Mouse (Mus musculus) urinary bladder, postnatal 14 days (tissue): Measurements from ENCODE around the gene Fbxo31.
"Not testable (repeated sequence)": the region's sequence is repeated elsewhere in the genome, so short reads cannot be mapped to it uniquely, and the experiment has no call there.

Experiments used
- DNase-seq: peaks from one replicate; pipeline ENCODE4 v3.0.0; 2021; ENCODE audit warnings: low spot score

The Fbxo31 gene

DNA sequence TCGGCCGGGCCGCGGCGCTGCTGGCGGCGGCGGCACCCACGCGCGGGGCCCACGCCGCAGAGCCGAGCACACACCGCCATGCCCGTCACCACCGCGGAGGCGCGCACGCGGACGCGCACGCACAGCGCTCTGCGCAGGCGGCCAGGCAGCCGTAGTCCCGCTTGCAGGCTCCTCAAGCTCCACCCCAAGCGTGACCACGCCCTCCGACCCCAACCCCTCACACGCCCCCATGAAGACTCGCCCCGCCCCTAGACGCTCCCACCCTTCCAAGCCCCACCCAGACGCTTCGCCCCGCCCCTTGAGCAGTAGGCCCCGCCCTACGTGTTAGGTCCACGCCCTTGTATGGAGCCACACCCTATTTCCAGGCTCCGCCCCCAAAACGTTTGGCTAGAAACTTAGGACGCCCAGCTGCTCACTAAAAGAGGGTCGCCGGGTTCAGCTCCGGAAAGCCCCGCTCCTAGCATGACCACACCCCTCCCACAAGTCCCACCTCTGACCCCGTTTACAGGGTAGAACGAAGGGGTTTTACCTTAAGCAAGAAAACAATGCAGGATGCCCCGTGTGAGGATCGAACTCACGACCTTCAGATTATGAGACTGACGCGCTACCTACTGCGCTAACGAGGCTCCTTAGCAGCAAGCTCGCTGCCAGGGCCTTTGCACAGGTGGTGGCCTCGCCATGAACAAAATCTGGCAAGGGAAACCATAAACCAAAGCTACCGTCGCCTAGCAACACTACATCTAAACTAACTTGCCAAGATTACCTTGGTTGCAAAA is at the start of gene Fbxo31:
Gene Fbxo31 (minus strand): TSS at position 131 of the 776 bp plus-strand sequence.
- DNase-seq = peak; percentile 95

DNA sequence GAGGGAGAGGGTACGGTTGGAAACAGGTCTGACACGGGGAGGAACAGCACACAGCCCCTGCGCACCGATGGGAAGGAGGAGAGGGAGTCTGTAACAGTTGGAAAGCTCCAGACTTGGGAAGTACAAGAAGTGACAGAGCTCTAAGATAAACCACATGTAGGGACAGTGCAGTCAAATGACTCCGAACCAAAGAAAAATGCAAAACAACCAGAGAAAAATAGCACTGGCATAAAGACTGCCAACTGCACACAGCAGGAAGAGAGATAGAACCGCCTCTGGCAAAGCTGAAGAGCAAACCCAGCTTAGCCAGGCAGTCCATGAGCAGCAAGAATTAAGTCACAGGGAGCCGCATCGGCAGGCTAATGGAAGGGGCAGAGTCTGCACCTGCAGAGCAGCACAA is 44.4 kb upstream of the Fbxo31 start:
- no peak for DNase-seq

DNA sequence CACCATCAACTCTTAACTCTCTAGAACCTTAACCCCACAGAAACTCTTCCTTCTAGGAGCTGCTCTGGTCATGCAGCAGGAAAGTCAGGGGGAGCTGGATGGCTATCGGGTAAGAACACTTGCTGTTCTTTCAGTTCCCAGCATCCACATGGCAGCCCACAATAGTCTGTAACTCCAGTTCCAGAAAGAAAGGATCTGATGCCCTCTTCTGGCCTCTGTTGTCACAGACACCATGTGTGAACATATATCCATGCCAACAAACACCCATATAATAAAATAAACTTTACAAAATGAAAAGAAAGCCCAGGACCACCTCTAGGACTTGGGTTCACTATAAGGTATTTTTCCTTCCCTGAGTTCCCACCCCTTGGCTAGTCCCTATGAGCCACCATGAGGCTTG is 43.3 kb upstream of the Fbxo31 start:
- DNase-seq = no peak

DNA sequence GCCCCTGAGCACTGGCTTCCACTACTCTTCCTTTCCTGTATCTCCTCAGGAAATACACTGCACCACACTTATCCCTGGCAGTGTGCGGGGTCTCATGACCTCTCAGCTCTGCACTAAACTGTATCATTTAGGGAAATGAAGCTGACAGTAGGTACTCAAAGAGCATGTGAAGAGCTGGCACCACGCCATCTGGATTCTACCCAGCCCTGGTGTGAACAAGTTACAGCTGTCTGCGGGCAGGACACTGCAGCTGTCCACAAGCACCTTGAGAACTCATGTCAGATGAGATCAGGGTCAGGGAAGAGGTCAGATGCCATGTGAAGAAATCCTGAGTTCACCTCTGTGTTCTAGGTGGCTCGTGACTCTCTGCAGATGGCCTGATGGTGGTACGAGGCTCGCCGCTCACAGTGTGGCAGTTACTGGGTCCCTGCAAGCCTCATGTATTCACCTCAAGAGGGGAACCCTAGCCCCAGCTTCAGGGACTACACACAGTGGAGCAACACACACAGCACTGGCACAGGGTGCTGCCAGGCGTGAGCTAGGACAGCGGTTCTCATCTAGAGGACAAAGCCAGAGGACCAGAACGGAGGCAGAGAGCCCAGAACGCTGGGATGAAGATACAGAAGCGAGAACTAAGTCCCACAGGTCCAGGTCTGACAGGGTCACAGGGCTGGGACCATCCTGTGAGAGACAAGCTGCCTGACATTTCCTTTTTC is 42.4 kb upstream of the Fbxo31 start:
- DNase-seq = no peak

DNA sequence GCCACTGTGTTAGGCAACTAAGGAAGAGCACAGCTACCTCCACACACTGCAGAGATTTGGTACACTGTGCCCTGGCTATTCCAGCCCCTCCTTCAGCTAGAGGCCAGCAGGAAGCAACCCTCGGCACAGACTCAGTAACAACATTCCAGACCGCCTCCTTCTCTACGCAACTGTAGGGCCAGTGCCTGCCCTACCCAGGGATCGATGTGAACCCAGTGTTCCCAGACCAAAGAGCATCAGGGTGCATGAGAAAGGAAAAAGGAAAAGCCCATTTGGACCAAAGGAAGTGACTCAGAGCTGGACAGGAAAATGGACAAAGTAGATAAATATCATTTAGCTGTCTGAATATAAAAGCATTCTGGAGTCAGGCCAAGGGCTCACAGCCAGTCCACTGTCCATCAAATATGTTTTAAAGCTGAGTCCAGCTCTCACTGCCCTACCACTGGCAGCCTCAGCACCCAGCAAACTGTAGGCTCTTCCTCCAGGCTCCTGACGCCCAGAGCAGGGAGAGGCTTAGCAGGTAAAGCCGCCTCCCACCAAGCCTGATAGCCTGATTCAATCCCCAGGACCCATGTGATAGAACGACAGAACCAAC is 40.9 kb upstream of the Fbxo31 start:
- DNase-seq = peak; percentile 59

DNA sequence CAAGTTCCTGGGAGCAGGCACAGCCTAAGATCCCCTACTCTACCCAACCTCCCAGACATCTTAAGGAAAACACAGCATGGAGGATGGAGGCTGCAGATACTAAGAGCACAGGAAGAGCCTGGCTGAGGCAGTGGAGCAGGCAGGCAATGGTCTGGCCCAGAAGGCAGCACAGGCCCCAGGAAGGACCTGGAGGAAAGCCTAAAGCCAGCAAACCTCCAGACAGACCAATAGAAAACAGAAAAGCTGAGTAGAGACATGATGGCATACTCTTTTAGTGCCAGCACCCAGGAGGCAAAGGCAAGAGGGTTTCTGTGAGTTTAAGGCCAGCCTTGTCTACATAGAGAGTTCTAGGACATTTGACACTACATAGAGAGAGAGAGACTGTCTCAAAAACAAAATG is 34.8 kb upstream of the Fbxo31 start:
- DNase-seq = no peak

DNA sequence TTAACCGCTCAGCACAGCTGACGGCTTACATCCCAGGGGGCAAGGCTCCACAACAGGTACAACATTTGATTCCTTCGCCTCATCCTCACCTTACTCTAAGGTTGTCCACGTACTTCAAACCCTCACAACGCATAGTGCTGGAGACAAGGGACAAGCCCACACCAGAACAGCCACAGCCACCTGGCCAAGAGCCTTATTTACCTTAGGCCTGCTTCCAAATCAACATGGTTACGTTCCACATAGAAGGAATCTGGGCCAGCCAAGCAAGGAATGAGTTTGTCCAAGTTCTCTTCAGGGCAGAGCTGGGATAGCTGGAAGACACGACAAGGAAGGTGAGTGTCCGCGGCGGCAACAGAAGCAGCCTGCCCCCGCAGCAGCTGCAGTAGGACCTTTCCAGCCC is 31.3 kb upstream of the Fbxo31 start:
- no peak for DNase-seq

DNA sequence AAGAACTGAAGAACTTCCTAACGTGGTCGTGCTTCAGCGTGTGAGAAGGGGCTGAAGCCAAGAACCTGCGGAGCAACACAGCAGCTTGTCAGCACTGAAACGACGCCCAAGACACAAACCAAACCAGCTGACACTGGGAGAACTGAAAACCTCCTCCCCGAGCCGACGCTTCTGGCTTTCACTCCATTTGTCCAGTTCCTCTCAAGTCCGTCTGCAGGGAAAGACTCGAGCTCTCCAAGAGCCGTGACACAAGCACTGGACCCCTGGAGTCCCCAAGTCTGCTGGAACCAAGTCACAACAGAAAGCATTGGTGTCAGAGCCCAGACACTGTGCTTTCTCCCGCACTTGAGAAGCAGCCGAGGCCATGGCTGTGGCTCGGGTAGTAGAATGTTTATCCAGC is 30.6 kb upstream of the Fbxo31 start:
- DNase-seq = no peak

DNA sequence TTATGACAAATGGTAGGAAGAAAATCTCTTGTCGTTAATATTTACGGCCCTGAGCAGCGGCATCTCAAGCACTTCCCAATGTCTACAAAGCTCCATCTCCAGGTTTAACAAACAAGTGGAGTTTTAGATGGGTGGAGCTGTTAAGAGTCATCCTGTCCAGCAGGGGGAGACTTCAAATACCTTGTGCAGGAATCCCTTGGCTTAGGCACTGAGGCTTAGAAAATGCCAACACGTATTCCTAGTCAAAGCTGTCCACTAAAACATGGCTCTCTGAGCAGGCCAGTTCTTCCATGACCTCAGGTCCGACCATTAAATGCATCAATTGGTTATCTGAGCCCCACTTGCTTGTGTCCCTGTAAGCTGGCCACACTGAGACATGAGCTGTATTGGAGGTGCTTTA is 29.1 kb upstream of the Fbxo31 start:
- no peak for DNase-seq

DNA sequence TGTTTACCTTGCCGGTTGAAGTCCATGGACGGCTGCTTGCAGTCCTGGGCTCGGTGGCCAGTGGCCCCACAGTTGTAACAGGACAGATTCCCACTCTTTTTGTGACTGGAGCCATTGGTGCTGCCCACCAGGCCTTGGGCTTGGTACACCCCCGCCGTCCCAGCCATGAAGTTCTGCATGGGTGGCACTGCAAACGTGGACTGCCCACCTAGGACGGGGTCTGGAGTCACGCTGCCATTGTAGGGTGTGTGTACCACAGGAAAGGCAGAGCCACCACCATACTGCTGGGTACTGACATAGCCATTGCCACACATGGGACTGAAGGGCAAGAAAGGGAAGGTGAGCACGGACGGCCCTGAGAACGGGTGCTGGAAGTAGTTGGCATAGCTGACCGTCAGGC is 25.2 kb upstream of the Fbxo31 start:
- DNase-seq = no peak

DNA sequence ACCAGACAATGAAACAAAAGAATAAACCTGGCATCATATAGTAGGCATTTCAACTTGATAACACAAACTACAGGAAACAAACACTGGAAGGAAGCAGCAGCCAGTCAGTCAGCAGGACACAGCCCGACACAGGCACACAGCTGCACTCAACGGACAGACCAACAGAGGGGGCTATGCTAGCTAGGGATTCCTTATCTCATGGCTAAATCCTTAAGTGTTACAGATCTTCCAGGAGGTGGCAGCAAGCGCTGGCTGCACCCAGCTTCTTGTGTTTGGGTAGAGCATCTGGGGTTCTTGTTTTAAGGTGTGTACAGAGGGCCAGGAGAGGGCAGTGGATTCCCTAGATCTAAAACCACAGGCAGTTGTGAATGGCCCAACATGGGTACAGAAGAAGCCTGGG is 24.3 kb upstream of the Fbxo31 start:
- DNase-seq = peak; percentile 72

DNA sequence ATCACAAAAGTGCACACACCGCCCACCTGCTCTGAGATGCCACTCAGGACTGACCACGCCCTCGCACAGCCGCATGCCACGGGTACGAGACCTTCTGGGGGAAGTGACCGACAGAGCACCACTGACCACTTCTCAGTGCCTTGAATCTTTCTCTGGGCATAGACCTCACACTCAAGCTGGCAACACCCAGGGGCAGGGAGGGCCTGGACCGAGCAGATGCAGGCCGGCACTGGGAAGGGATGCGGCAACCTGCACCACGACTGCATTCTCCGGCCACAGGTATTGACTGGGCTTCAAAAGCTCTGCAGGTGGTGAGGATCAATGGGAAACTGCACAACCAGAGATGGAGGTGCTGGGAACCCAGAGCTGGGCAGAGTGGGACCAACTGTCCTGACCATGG is 23.8 kb upstream of the Fbxo31 start:
- no peak for DNase-seq

DNA sequence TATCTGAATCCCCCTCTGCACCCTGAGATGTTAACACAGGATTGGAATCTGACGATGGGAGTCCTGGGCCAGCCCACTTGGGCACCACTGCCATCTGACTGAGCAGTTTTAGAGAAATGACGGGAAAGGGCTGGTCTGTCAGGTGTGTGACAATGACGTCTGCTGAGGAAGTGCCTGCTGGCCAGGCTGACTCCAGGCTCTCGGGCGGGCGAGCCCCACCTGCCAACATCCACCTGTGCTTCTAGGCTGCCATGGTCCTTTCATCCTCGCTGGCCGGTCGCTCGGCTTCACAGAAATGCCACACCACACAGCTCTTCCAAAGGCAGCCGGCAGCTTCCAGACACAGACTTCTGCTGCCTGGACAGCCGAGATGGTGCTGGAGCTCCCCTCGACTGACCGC is 21.2 kb upstream of the Fbxo31 start:
- DNase-seq = no peak

DNA sequence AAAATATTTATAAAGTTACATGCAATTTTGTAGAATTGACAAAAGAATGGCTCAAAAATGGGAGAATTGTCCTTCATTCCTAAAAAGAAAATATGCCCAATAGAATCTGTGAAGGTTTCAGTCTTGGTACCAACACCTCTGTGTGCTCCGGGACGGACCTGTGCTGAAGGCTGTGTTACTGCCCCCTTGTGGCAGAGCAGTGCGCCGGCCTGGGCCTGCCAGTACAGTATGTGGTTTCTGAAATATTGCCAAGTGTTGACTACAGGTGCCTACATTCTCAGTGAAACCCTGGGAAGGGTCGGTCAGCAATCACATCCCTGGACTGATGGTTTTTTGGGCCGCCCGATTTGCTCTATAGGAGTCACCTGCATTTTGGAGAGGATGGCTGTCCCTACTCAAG is 20.3 kb upstream of the Fbxo31 start:
- peak; percentile 87 for DNase-seq

DNA sequence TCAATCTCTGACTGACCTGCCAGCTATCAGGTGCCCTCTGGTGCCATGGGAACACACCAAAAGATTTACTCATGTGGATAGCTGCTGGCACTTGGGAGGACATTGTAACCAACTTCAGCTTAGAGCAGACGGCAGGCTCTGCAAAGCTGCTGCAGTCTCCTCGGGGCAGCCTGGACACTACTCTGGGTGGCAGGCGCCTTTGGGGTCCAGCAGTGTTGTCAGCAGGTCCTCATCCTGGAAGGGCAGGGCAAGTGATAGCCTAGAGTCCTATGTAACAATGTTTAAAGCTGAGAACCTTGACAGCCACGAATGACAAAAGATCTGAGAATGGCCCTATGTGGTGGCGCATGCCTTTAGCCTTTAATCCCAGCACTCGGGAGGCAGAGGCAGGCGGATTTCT is 19.6 kb upstream of the Fbxo31 start:
- no peak for DNase-seq

DNA sequence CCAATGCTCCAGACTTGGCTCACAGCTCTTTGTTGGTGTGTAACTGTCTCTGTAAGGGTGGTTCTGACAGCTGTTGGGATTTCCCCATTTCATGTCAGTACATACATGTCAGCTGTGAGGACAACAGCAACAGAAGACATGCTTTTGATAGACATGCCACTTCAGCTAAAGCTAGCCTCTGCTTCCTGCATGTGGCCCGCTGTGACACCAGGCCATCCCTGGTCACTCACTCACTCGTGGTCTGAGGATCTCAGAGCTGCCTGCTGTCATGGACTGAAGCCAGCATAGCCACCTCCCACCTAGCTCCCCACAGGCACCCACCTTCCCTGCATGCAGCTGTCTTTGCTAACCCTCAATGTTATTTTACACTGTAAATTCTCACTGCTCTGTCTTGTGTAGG is 18.9 kb upstream of the Fbxo31 start:
- DNase-seq = not testable (repeated sequence)

DNA sequence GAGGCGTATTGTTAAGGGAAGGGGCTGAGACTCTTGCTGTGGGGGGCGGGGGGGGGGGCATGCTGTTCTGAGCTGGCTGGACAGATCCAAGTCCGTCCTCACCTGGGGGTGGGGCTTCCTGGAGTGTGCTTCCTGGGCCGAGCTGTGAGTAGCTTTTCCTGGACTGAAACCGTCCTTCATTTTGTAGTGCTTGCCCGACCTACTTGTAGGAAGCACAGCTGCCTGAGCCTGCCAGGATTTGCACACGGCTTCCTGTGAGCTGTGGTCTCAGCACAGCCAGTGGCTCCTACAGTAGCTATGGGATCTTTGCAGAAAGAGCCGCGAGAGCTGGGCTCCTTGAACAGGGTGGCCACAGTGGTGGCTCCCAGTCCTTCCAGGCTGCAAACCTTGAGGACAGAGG is 15.4 kb upstream of the Fbxo31 start:
- no peak for DNase-seq

DNA sequence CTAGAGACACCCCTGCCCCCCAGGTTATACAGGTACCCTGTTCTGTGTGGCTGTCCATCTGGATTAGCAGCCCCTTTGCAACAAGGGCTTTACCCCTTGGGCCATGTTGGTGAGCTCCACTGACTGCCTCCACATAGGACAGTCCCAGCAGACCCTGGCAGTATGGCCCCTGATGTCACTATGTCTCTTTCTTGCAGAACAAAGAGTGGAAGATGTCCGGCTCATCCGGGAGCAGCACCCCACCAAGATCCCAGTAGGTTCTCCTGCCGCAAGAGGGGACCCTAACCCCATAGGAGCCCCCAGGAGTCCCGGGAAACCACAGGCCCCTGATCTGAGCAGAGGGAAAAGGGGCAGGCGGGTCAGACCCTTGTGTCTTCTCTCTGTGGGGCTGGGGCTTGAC is 14.7 kb upstream of the Fbxo31 start:
- DNase-seq = no peak

DNA sequence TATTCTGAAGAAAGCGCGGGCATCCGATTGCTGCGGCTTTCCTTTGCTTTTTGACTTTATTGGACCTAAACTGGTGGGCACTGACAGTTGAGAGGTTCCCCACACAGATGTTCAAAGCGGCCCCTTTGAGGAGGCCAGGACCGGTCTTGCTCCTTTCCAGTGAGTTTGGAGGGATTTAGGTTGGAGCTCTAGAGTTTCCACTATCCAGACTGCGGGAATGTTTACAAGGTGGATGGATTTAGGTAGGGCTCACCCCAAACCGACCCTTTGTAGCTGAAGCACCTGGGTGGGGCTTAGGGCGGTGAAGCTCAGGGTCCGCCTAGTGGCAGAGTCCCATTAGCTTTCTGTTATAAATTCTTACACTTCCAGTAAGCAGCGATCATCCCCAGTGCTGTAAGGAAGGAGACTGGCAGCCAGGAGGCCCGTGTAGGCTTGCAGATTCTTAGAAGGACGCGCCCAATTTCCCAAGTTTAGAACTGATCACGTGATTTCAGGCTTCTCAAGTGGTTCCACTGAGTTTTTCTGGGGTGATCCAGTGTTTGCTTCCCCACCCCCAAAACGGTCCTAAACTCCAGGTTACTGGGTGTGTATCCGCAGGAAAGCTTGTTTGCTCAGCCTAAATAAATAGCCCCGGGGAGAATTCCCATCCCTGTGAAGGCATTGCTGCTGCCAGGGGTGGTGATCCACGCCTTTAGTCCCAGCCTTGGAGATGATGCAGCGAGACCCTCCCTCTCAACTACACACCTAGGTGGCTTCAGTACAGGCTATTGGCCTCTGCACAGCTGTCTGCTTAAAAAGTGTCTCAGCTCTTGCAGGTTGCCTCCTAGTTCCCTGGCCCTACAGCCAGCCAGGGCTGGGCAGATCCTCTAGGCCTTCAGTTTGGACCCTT is 12.8 kb upstream of the Fbxo31 start:
- peak; percentile 41 for DNase-seq

DNA sequence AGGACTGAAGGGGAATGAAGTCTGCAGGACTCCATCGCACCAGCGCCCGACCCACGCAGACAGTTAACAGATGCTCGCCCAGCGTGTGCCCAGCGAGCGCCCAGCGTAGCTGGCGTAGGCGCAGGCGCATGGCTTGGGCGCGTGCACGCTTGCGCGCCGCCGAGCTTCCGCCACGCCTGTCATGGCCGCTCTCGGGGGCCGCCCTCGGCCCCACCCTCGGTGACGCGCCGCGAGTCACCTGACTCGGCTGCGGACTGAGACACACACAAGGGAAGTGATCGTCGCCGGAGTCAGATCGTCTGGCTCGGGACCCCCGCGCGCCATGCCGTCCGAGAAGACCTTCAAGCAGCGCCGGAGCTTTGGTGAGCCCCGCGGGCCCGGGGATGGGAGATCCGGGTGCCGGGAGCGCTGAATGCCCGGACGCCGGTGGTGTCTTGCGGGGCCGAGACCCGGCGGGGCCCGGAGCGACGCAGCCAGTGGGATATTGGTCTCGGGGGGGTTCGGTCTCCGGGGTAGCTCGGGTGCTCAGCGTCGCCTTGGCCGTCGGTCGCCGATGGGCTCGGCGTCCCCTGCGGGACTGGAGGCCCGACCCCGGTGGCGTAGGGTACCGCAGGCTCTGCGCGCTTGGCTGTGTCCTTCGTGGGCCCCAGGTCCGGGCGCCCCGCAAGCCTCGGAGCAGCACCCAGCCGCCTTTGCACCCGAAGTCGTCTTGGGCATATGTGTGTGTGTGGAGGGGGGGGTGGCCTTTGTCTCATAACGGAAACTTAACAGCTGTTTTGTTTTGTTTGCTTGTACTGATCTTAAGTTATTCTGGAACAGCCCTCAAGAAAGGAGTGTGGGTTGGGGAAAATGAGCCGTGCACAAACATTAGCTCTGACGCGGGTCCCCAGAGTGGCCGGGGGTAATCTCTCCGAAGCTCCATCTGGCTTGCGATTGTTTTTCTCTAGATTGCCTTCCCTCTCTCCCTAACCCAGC is 11.9 kb upstream of the Fbxo31 start, which contains the start of gene Map1lc3b:
Gene Map1lc3b (plus strand): TSS at position 159 of the 975 bp plus-strand sequence.
- DNase-seq = peak; percentile 93

DNA sequence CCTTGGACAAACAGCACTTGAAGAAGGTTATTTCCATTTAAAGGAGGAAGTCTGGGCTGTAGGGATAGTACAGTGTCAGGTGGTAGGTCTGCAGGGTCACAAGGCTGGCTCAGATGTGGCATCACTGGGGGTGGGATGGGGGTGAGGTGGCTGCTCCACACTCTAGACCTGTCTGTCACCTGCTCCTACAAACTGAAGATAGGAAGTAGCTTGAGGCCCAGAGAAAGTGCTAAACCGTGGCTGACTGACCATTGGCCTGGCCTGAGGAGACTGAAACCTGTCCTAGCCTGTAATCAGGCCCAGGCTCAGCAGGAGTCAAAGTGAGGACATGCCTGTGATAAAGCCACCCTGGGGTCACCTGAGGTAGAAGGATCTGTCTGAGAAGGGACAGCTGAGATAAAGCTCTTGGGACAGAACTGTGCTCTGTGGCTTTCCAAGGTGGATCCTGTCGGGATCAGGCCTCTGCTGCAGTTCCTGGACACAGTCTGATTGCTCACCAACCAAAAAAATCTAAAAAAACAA is 10.7 kb upstream of the Fbxo31 start:
- no peak for DNase-seq
